Mouse (Mus musculus) liver, embryonic 15.5 days (tissue): Measurements from ENCODE around the gene Eef2kmt. TPM values are rescaled to one million over a fixed set of nuclear protein-coding genes. Genes with fewer than 3 reads are reported as not detected.
"Not testable (repeated sequence)": the region's sequence is repeated elsewhere in the genome, so short reads cannot be mapped to it uniquely, and the experiment has no call there.

Experiments used
- ATAC-seq: fragments of 200-750 bp; cut with Nextera tagmentation; 2 replicates; pipeline ENCODE4 v1.8.0; 2017; ENCODE audit warnings: moderate number of reproducible peaks, mild to moderate bottlenecking, moderate library complexity; ENCODE audit not compliant: insufficient read depth
- H3K27ac ChIP-seq: fragments of 300-500 bp; sonication (generic); replicated peaks from 2 replicates; pipeline ENCODE4 v1.5.1; 2015; ENCODE audit warnings: mild to moderate bottlenecking, inconsistent platforms
- H3K27me3 ChIP-seq: fragments of 300-500 bp; sonication (generic); 2 replicates; pipeline ENCODE4 v1.6.1; 2015; ENCODE audit warnings: mild to moderate bottlenecking, inconsistent platforms
- H3K36me3 ChIP-seq: fragments of 300-500 bp; sonication (generic); replicated peaks from 2 replicates; pipeline ENCODE4 v1.6.1; 2015; ENCODE audit warnings: moderate library complexity, mild to moderate bottlenecking, inconsistent platforms
- H3K4me1 ChIP-seq: fragments of 300-500 bp; sonication (generic); replicated peaks from 2 replicates; pipeline ENCODE4 v1.6.1; 2015; ENCODE audit warnings: inconsistent platforms
- H3K4me2 ChIP-seq: fragments of 300-500 bp; sonication (generic); 2 replicates; pipeline ENCODE4 v1.6.1; 2015; ENCODE audit warnings: moderate library complexity, mild to moderate bottlenecking, inconsistent platforms
- H3K4me3 ChIP-seq: fragments of 300-500 bp; sonication (generic); replicated peaks from 2 replicates; pipeline ENCODE4 v1.5.1; 2015; ENCODE audit warnings: mild to moderate bottlenecking, inconsistent platforms
- H3K9ac ChIP-seq: fragments of 300-500 bp; sonication (generic); 2 replicates; pipeline ENCODE4 v1.6.1; 2015; ENCODE audit warnings: moderate library complexity, mild to moderate bottlenecking, inconsistent platforms
- H3K9me3 ChIP-seq: fragments of 300-500 bp; sonication (generic); replicated peaks from 2 replicates; pipeline ENCODE4 v1.6.1; 2016; ENCODE audit warnings: inconsistent platforms
- WGBS: fragments of 180-500 bp; shearing (Covaris S2); methylation state at CpG from one replicate; pipeline ENCODE4 v1.1.7; 2015; ENCODE audit warnings: mixed read lengths; ENCODE audit not compliant: insufficient replicate concordance; 5-methylcytosine and 5-hydroxymethylcytosine counted together
- polyA plus RNA-seq: library from polyadenylated mRNA; unstranded; fragments of >200 nt; fragmentation: Nextera tagmentation; extraction: Ambion mirVana; gene quantifications from 2 replicates; pipeline ENCODE4 v1.2.1, GENCODE M21; 2015

The Eef2kmt gene
- polyA plus RNA-seq, 1 experiment from 2014 or later = 9.0 TPM

- Histone ChIP-seq H3K27me3 (no peaks in the 10 kb centered on the region), H3K4me3 (peak overlapping the region; percentile 71), H3K4me1 (peaks cover 27% of the 10 kb centered on the region), H3K4me2 (peak overlapping the region; percentile 91), H3K9ac (peak overlapping the region; percentile 60), H3K36me3 (peaks cover 13% of the 10 kb centered on the region; the same call in 1 of the 2 replicates), H3K9me3 (no peaks in the 10 kb centered on the region), H3K27ac (peak overlapping the region; percentile 61)
- 3% methylated on average over 15 of the region's 15 CpGs for WGBS
- peak; percentile 58 for ATAC-seq
Measured at GRCm38 (mm10) chr16:5254346-5255025, 1.3 kb downstream of the Eef2kmt start.

GRCm38 (mm10) chr16:5252260-5252659, 3.5 kb downstream of the Eef2kmt start:
- no peak overlapping the region for H3K4me3 ChIP-seq
- no peak overlapping the region for H3K4me2 ChIP-seq
- no peaks in the 10 kb centered on the region for H3K27me3 ChIP-seq
- peaks cover 27% of the 10 kb centered on the region for H3K4me1 ChIP-seq
- H3K27ac ChIP-seq = no peak overlapping the region
- peaks cover 35% of the 10 kb centered on the region for H3K36me3 ChIP-seq
- 77% methylated on average over 2 of the region's 2 CpGs for WGBS
- ATAC-seq = no peak
- no peaks in the 10 kb centered on the region for H3K9me3 ChIP-seq
- no peak overlapping the region for H3K9ac ChIP-seq

- no peak overlapping the region for H3K27ac ChIP-seq
- no peak overlapping the region for H3K4me3 ChIP-seq
- H3K9ac ChIP-seq = no peak overlapping the region
- H3K36me3 ChIP-seq = peaks cover 42% of the 10 kb centered on the region
- no peak overlapping the region for H3K4me2 ChIP-seq
- H3K4me1 ChIP-seq = peaks cover 22% of the 10 kb centered on the region
- no peaks in the 10 kb centered on the region for H3K27me3 ChIP-seq
- 62% methylated on average over 3 of the region's 3 CpGs for WGBS
- H3K9me3 ChIP-seq = no peaks in the 10 kb centered on the region
- ATAC-seq = no peak
Measured at GRCm38 (mm10) chr16:5250891-5251290, 4.9 kb downstream of the Eef2kmt start.

- H3K4me3 ChIP-seq = no peak overlapping the region
- H3K9ac ChIP-seq = no peak overlapping the region
- peak; percentile 54; the same call in 1 of the 2 replicates for ATAC-seq
- H3K27me3 ChIP-seq = no peaks in the 10 kb centered on the region
- no peaks in the 10 kb centered on the region for H3K9me3 ChIP-seq
- 50% methylated on average over 7 of the region's 7 CpGs for WGBS
- peaks cover 81% of the 10 kb centered on the region for H3K36me3 ChIP-seq
- no peak overlapping the region for H3K4me2 ChIP-seq
- H3K4me1 ChIP-seq = no peaks in the 10 kb centered on the region
- no peak overlapping the region for H3K27ac ChIP-seq
Measured at GRCm38 (mm10) chr16:5244411-5244810, 11.4 kb downstream of the Eef2kmt start.

- ATAC-seq = no peak
- Histone ChIP-seq H3K27me3 (no peaks in the 10 kb centered on the region), H3K4me1 (no peaks in the 10 kb centered on the region), H3K9ac (no peak overlapping the region), H3K9me3 (no peaks in the 10 kb centered on the region), H3K27ac (no peak overlapping the region), H3K4me3 (no peak overlapping the region), H3K36me3 (peaks cover 78% of the 10 kb centered on the region), H3K4me2 (no peak overlapping the region)
- WGBS = 64% methylated on average over 6 of the region's 6 CpGs
Measured at GRCm38 (mm10) chr16:5242882-5243281, 12.9 kb downstream of the Eef2kmt start.

- no peak overlapping the region for H3K9ac ChIP-seq
- no peak overlapping the region for H3K4me3 ChIP-seq
- no peak overlapping the region for H3K4me2 ChIP-seq
- H3K9me3 ChIP-seq = no peaks in the 10 kb centered on the region
- no peak overlapping the region for H3K27ac ChIP-seq
- ATAC-seq = no peak
- no peaks in the 10 kb centered on the region for H3K27me3 ChIP-seq
- no peaks in the 10 kb centered on the region for H3K4me1 ChIP-seq
- 69% methylated on average over 4 of the region's 4 CpGs for WGBS
- peaks cover 72% of the 10 kb centered on the region for H3K36me3 ChIP-seq
Measured at GRCm38 (mm10) chr16:5242355-5242754, 13.4 kb downstream of the Eef2kmt start.

GRCm38 (mm10) chr16:5233418-5234313, 22.1 kb downstream of the Eef2kmt start, which contains the start of gene Alg1:
Gene Alg1, plus strand, starts transcription at chr16:5233621.
- Histone ChIP-seq H3K4me1 (peaks cover 19% of the 10 kb centered on the region), H3K27ac (peak within 1 kb of the TSS; percentile 68), H3K9ac (peak within 1 kb of the TSS; percentile 71), H3K9me3 (no peaks in the 10 kb centered on the region), H3K27me3 (no peaks in the 10 kb centered on the region), H3K4me3 (peak within 1 kb of the TSS; percentile 86), H3K36me3 (0 out of 2 replicates have a peak, but pooled peaks cover 4% of the 10 kb centered on the region), H3K4me2 (peak within 1 kb of the TSS; percentile 87)
- WGBS = 1% methylated on average over 47 of the region's 47 CpGs
- ATAC-seq = peak; percentile 91

GRCm38 (mm10) chr16:5232982-5233381, 22.8 kb downstream of the Eef2kmt start:
- 0 out of 2 replicates have a peak overlapping the region, but pooled peaks have one; percentile 0 for H3K27ac ChIP-seq
- H3K4me1 ChIP-seq = peaks cover 19% of the 10 kb centered on the region
- no peaks in the 10 kb centered on the region for H3K9me3 ChIP-seq
- H3K9ac ChIP-seq = no peak overlapping the region
- H3K4me3 ChIP-seq = peak overlapping the region; percentile 86
- 67% methylated on average over 4 of the region's 4 CpGs for WGBS
- no peaks in the 10 kb centered on the region for H3K36me3 ChIP-seq
- H3K4me2 ChIP-seq = peak overlapping the region; percentile 87
- no peaks in the 10 kb centered on the region for H3K27me3 ChIP-seq
- no peak for ATAC-seq

- WGBS = 66% methylated on average over 3 of the region's 3 CpGs
- not testable (repeated sequence) for ATAC-seq
Measured at GRCm38 (mm10) chr16:5228103-5228502, 27.7 kb downstream of the Eef2kmt start.

GRCm38 (mm10) chr16:5227501-5227900, 28.3 kb downstream of the Eef2kmt start:
- not testable (repeated sequence) for H3K27me3 ChIP-seq, H3K4me1 ChIP-seq, H3K9me3 ChIP-seq, H3K27ac ChIP-seq, H3K4me3 ChIP-seq, H3K36me3 ChIP-seq, H3K9ac ChIP-seq, H3K4me2 ChIP-seq, ATAC-seq
- WGBS = 67% methylated on average over 19 of the region's 19 CpGs

More at GRCm38 (mm10) chr16:5228103-5228502, 27.7 kb downstream of the Eef2kmt start:
- not testable (repeated sequence) for H3K4me3 ChIP-seq, H3K27me3 ChIP-seq, H3K4me2 ChIP-seq, H3K27ac ChIP-seq, H3K9me3 ChIP-seq, H3K4me1 ChIP-seq, H3K36me3 ChIP-seq, H3K9ac ChIP-seq

GRCm38 (mm10) chr16:5226534-5226933, 29.2 kb downstream of the Eef2kmt start:
- H3K27ac ChIP-seq, H3K36me3 ChIP-seq, H3K9ac ChIP-seq, H3K4me1 ChIP-seq, ATAC-seq, H3K9me3 ChIP-seq, H3K27me3 ChIP-seq, H3K4me3 ChIP-seq, H3K4me2 ChIP-seq: not testable (repeated sequence)
- WGBS = 17% methylated on average over 1 of the region's 1 CpGs
